Mouse (Mus musculus): ENCODE measurements at regions not wholly inside any gene's neighbourhood (a gene's known extent, or its start where the extent isn't known, plus 50 kb on each side); places are given as distances from the start of the nearest gene placed in this dataset.
A peak's percentile ranks its signal among the peaks of the same experiment; 100 is the strongest.

DNA sequence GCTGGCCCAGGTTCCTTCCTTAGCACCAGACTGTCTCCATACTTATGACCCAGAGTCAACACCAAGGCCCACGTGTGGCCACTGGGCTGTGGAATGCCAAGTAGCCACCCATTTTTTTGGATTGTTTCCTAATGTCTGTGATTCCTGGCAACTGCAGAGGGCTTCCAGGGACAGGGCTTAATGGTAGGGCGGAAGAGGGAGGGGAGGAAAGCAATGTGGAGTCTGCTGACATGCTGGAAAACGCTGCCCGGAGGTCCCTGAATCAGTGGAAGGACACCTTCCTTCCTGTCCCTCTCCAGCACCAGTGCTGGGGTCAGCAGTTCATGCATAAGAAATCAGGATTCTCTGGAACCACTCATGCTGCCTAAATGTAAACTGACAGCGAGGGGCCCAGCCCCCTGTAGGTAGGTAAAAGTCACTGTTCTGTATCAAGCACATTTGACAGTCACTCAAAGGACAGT is 90.8 kb downstream of the Iyd start:
- peak; percentile 95 for TF ChIP-seq GATA4 (IDR thresholded peaks at IDR 0.05; ENCODE audit: insufficient replicate concordance, low read length)

GRCm38 (mm10) chr10:3633871-3634496 is 93.9 kb downstream of the Iyd start:
- TF ChIP-seq GATA4 (IDR thresholded peaks at IDR 0.05; ENCODE audit: insufficient replicate concordance, low read length) = peak; percentile 47; the same call in 1 of the 2 replicates

DNA sequence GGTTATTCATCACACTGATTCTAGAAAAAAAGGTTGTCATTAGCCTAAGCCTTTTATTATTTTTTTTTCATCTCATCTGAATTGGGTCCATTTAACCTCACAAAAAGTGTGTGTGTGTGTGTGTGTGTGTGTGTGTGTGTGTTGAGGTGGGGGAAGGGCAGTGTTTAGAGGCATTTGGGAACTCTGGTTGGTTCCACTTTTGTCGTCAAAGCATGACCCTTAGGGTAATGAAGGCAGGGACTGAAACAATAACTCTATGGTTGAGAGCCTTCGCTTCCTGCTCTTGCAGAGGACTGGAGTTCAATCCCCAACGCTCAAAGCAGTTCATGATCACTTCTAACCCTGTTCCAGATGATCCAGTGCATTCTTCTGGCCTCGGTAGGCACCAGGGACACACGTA is 96.1 kb upstream of the Plekhg1 start:
- no peak for TF ChIP-seq GATA4 (IDR thresholded peaks at IDR 0.05; ENCODE audit: insufficient replicate concordance, low read length)

GRCm38 (mm10) chr10:3645030-3645429 is 95.1 kb upstream of the Plekhg1 start:
- no peak for TF ChIP-seq GATA4 (IDR thresholded peaks at IDR 0.05; ENCODE audit: insufficient replicate concordance, low read length)

DNA sequence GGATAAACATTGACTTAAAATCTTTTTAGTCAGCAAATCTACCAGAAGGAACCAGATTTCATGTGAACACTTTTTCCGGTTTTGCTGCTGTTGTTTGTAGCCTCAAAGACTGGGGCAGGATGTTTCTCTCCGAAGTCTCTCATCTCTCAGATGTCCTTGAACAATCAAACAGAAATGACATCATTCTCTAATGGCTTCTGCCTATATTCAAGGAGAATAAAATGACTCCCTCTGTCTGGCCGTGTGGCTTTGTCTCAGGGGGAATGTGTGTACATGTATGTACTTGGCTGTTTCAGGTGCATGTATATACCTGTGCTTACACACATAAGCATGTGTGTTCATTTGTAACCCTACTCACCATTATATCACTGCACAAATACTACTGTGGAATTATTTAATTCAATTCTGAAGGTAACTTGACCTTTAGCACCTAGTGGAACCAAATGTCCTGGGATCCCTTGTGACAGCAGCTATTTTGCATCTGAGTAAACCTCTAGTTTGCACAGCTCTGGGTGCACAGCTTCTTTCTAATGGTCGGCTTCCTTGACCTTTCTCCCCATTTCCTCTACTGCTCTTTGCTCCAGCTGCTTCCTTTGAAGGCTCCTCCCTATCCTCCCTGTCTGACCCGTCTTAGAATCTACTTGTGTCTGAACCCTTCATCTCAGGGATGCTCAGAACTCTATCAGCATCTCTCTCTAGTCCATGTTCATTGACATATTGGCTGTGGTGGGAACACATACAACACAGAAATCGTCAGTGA is 93.8 kb upstream of the Plekhg1 start:
- no peak for TF ChIP-seq GATA4 (IDR thresholded peaks at IDR 0.05; ENCODE audit: insufficient replicate concordance, low read length)

GRCm38 (mm10) chr10:3647811-3648731 is 92.1 kb upstream of the Plekhg1 start:
- TF ChIP-seq GATA4 (IDR thresholded peaks at IDR 0.05; ENCODE audit: insufficient replicate concordance, low read length) = no peak

- no peak for TF ChIP-seq GATA4 (IDR thresholded peaks at IDR 0.05; ENCODE audit: insufficient replicate concordance, low read length)
These were observed 90.2 kb upstream of the Plekhg1 start for GRCm38 (mm10) chr10:3649983-3650382.

GRCm38 (mm10) chr10:3650561-3650960 is 89.6 kb upstream of the Plekhg1 start:
- TF ChIP-seq GATA4 (IDR thresholded peaks at IDR 0.05; ENCODE audit: insufficient replicate concordance, low read length) = no peak

DNA sequence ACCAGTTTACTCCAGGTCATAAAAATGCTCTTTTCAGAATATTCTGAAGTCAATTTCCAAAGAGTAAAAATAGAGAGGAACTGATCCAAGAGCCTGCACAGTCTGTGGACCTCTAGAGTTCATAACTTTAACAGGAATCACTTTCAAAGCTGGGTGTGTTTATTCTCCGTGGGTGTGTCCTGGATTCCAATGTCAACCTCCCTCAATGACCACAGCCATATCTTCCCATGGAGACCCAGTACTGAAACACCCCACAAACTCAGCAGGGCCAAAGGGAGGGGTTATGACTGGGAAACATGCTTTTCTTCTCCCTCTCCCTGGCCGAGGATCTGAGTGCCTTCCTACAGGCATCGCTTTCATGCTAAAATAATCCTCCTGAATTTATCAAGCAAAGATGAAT is 87.6 kb upstream of the Plekhg1 start:
- no peak for TF ChIP-seq GATA4 (IDR thresholded peaks at IDR 0.05; ENCODE audit: insufficient replicate concordance, low read length)

- TF ChIP-seq GATA4 (IDR thresholded peaks at IDR 0.05; ENCODE audit: insufficient replicate concordance, low read length) = no peak
These were observed 84.1 kb upstream of the Plekhg1 start for GRCm38 (mm10) chr10:3656081-3656480.

DNA sequence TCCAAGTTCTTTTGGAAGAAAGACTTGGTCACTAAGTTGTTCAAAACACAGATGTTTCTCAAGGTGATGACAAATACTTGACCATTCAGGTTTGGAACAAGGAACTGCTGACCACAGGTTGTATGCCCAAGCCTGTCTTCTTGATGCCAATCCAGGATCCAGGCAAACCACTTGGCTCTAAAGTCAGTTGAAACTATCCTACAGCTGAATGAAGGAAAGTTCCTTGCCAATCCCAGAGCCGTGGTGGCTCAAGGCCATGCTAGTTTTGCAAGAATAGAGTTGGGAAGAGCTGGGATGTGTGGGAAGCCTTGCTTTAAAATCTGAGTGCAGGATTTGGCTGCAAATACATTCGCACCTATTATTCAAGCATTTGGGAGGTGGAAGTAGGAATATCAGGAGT is 78.0 kb upstream of the Plekhg1 start:
- no peak for TF ChIP-seq GATA4 (IDR thresholded peaks at IDR 0.05; ENCODE audit: insufficient replicate concordance, low read length)

- no peak for TF ChIP-seq GATA4 (IDR thresholded peaks at IDR 0.05; ENCODE audit: insufficient replicate concordance, low read length)
These were observed 77.6 kb upstream of the Plekhg1 start for GRCm38 (mm10) chr10:3662571-3662970.

- no peak for TF ChIP-seq GATA4 (IDR thresholded peaks at IDR 0.05; ENCODE audit: insufficient replicate concordance, low read length)
These were observed 76.9 kb upstream of the Plekhg1 start for GRCm38 (mm10) chr10:3663296-3663695.

DNA sequence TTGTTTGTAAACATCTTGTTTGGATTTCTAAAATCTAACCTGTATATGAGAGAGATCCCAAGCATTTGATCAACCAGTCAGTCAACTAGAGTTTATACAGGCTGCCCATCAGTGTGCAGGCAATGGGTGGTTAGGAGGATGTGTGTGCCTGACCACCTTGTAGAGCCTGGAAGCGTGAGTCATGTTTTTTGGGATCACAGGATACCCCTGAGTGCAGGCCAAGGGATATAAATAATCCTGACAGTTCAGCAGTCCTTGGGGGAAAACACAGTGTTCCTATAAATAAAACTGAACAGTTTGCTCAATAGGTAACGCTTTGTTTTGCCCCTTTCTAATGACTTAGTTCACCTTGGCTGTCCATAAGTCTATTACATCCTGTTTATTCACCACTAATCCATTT is 55.7 kb upstream of the Plekhg1 start:
- TF ChIP-seq GATA4 (IDR thresholded peaks at IDR 0.05; ENCODE audit: insufficient replicate concordance, low read length) = no peak

Data from liver, adult (tissue).